Mouse (Mus musculus): ENCODE data around the gene Fam126b.

- TF ChIP-seq CTCF (IDR thresholded peaks at IDR 0.05; ENCODE audit: low read depth) (no peak), EP300 (optimal IDR thresholded peaks at IDR 0.05) (no peak)
These were observed 88.4 kb downstream of the Fam126b start for GRCm38 (mm10) chr1:58497678-58498077.

Measured in stomach, postnatal 0 days (tissue).